Comparison of ENCODE assay signal across 19 mouse cellular contexts in genomic region chr2:28395391-28395790, GRCm38 (mm10). TPM values are rescaled to one million over a fixed set of nuclear protein-coding genes. Genes with fewer than 3 reads are reported as not detected.
DNase-seq lines count a peak whose midpoint lies in the region; ATAC-seq lines count a peak whose summit lies in the region.
"Had no signal": no experiment of that assay in that cellular context is flagged by ENCODE, and none has a peak within 500 bp of the region (broad histone marks: within the 10 kb centered on the region; RNA-seq: fewer than 3 reads in every experiment).

No protein-coding gene starts in this region.

- no peak for ATAC-seq in midbrain, embryonic 11.5 days (ENCODE audit: low FRiP score)
- no peak for ATAC-seq in midbrain, embryonic 14.5 days (ENCODE audit: low FRiP score, low TSS enrichment)
- ATAC-seq in granulocyte monocyte progenitor cell, adult 5-6 weeks (replicated peaks; ENCODE audit: poor library complexity, severe bottlenecking), result peak; percentile 67
- ATAC-seq in inflammation-experienced regulatory T-cells, adult 6 months, result no peak
- ATAC-seq: forebrain, embryonic 13.5 days; forebrain, embryonic 15.5 days; forebrain, postnatal 0 days had no signal

- H3K9me3 ChIP-seq in midbrain, embryonic 11.5 days (ENCODE audit: control insufficient read depth, low read length), result no peaks in the 10 kb centered on the region
- H3K9me3 ChIP-seq in midbrain, embryonic 14.5 days (ENCODE audit: control insufficient read depth, low read length), result no peaks in the 10 kb centered on the region
- H3K9me3 ChIP-seq: embryonic facial prominence, embryonic 10.5 days; embryonic facial prominence, embryonic 12.5 days; forebrain, embryonic 13.5 days; forebrain, embryonic 15.5 days had no signal

- peak; percentile 35 for DNase-seq in midbrain, embryonic 11.5 days (ENCODE audit: low spot score, missing footprints)
- no peak for DNase-seq in midbrain, embryonic 14.5 days
- no peak for DNase-seq in spleen, adult 18-20 months
- DNase-seq: adrenal gland, adult 2 months; adrenal gland, postnatal 10 days; adrenal gland, postnatal 25 days; cerebellum, adult 11 months; cerebellum, adult 18-20 months; cerebellum, adult 8-10 months; cerebellum, adult 9-11 months; cerebellum, postnatal 36 days; forebrain, postnatal 0 days had no signal

- H3K4me1 ChIP-seq in midbrain, embryonic 11.5 days (ENCODE audit: control insufficient read depth, insufficient read depth, low read length), result no peaks in the 10 kb centered on the region
- 0 out of 2 replicates have a peak, but pooled peaks cover 7% of the 10 kb centered on the region for H3K4me1 ChIP-seq in midbrain, embryonic 14.5 days (ENCODE audit: control insufficient read depth, insufficient read depth, low read length)
- H3K4me1 ChIP-seq: embryonic facial prominence, embryonic 10.5 days; embryonic facial prominence, embryonic 12.5 days had no signal

- H3K36me3 ChIP-seq in midbrain, embryonic 11.5 days (ENCODE audit: control insufficient read depth, insufficient read depth, low read length), result no peaks in the 10 kb centered on the region
- no peaks in the 10 kb centered on the region for H3K36me3 ChIP-seq in midbrain, embryonic 14.5 days (ENCODE audit: control insufficient read depth, insufficient read depth, low read length)
- H3K36me3 ChIP-seq: embryonic facial prominence, embryonic 10.5 days; embryonic facial prominence, embryonic 12.5 days; forebrain, embryonic 15.5 days had no signal

- no peak overlapping the region for H3K9ac ChIP-seq in midbrain, embryonic 11.5 days (ENCODE audit: low read length)
- no peak overlapping the region for H3K9ac ChIP-seq in midbrain, embryonic 14.5 days (replicated peaks; ENCODE audit: low read length)
- H3K9ac ChIP-seq: embryonic facial prominence, embryonic 12.5 days; forebrain, embryonic 13.5 days; forebrain, embryonic 15.5 days; forebrain, postnatal 0 days had no signal

- H3K27me3 ChIP-seq in midbrain, embryonic 11.5 days (ENCODE audit: control insufficient read depth, insufficient read depth, low read length), result no peaks in the 10 kb centered on the region
- no peaks in the 10 kb centered on the region for H3K27me3 ChIP-seq in midbrain, embryonic 14.5 days (ENCODE audit: control insufficient read depth, insufficient read depth, low read length)
- H3K27me3 ChIP-seq: embryonic facial prominence, embryonic 12.5 days; forebrain, embryonic 13.5 days; forebrain, embryonic 15.5 days had no signal

- no peak overlapping the region for H3K4me3 ChIP-seq in midbrain, embryonic 11.5 days (ENCODE audit: low read depth, low read length)
- H3K4me3 ChIP-seq in midbrain, embryonic 14.5 days (replicated peaks; ENCODE audit: low read depth, low read length), result no peak overlapping the region
- H3K4me3 ChIP-seq: embryonic facial prominence, embryonic 10.5 days; embryonic facial prominence, embryonic 12.5 days; forebrain, embryonic 13.5 days; forebrain, embryonic 15.5 days had no signal

- no peak overlapping the region for H3K27ac ChIP-seq in midbrain, embryonic 11.5 days (ENCODE audit: low read depth, low read length)
- no peak overlapping the region for H3K27ac ChIP-seq in midbrain, embryonic 14.5 days (replicated peaks; ENCODE audit: low read depth, low read length)
- H3K27ac ChIP-seq: embryonic facial prominence, embryonic 10.5 days; embryonic facial prominence, embryonic 12.5 days; forebrain, embryonic 13.5 days; forebrain, embryonic 15.5 days had no signal

- 85% methylated on average over 6 of the region's 6 CpGs for WGBS in midbrain, embryonic 11.5 days
- 92% methylated on average over 6 of the region's 6 CpGs for WGBS in midbrain, embryonic 14.5 days

- H3K4me2 ChIP-seq in midbrain, embryonic 11.5 days, result no peak overlapping the region
- H3K4me2 ChIP-seq in midbrain, embryonic 14.5 days (ENCODE audit: low read length), result no peak overlapping the region
- H3K4me2 ChIP-seq: embryonic facial prominence, embryonic 12.5 days; forebrain, embryonic 13.5 days; forebrain, embryonic 15.5 days had no signal

RNA-seq across cellular contexts. Expression of gene Ppp1r26, which starts 51.2 kb away (rescaled TPM):
- polyA plus RNA-seq in midbrain, embryonic 11.5 days (2014; fragmentation: Nextera tagmentation; extraction: Ambion mirVana), result 2.9 and 3.2 TPM in 2 replicates
- 12.5 and 15.5 TPM in 2 replicates for polyA plus RNA-seq in midbrain, embryonic 14.5 days (2014; fragmentation: Nextera tagmentation; extraction: Ambion mirVana)
- total RNA-seq in granulocyte monocyte progenitor cell, adult 5-6 weeks (2014; fragmentation: Nextera tagmentation), result 0.80 and 2.1 TPM in 2 replicates
- total RNA-seq in granulocyte monocyte progenitor cell, adult 5-6 weeks (2017), result 1.2 and 1.9 TPM in 2 replicates
- polyA plus RNA-seq in inflammation-experienced regulatory T-cells, adult 6 months (2017; shearing (Covaris generic)), result not detected
- total RNA-seq: MEL had no signal
